Mouse (Mus musculus) liver, embryonic 12.5 days (tissue): ENCODE data around the gene Spats2l. TPM values are rescaled to one million over a fixed set of nuclear protein-coding genes. Genes with fewer than 3 reads are reported as not detected.

Experiments used
- ATAC-seq: fragments of 200-750 bp; cut with Nextera tagmentation; 2 replicates; pipeline ENCODE4 v1.8.0; 2017; ENCODE audit warnings: moderate number of reproducible peaks, mild to moderate bottlenecking, moderate library complexity
- H3K27ac ChIP-seq: fragments of 300-500 bp; sonication (generic); 2 replicates; pipeline ENCODE4 v1.5.1; 2016; ENCODE audit warnings: mild to moderate bottlenecking
- H3K27me3 ChIP-seq: fragments of 300-500 bp; sonication (generic); replicated peaks from 2 replicates; pipeline ENCODE4 v1.6.1; 2016; ENCODE audit warnings: mild to moderate bottlenecking, moderate library complexity
- H3K36me3 ChIP-seq: fragments of 300-500 bp; sonication (generic); 2 replicates; pipeline ENCODE4 v1.6.1; 2016; ENCODE audit warnings: mild to moderate bottlenecking, moderate library complexity
- H3K4me1 ChIP-seq: fragments of 300-500 bp; sonication (generic); 2 replicates; pipeline ENCODE4 v1.6.1; 2016
- H3K4me2 ChIP-seq: fragments of 300-500 bp; sonication (generic); 2 replicates; pipeline ENCODE4 v1.6.1; 2016; ENCODE audit warnings: mild to moderate bottlenecking, moderate library complexity
- H3K4me3 ChIP-seq: fragments of 300-500 bp; sonication (generic); 2 replicates; pipeline ENCODE4 v1.5.1; 2016; ENCODE audit warnings: mild to moderate bottlenecking, moderate library complexity
- H3K9ac ChIP-seq: fragments of 300-500 bp; sonication (generic); 2 replicates; pipeline ENCODE4 v1.6.1; 2016; ENCODE audit warnings: mild to moderate bottlenecking, moderate library complexity
- H3K9me3 ChIP-seq: fragments of 300-500 bp; sonication (generic); replicated peaks from 2 replicates; pipeline ENCODE4 v1.6.1; 2016; ENCODE audit warnings: mild to moderate bottlenecking, moderate library complexity
- WGBS: fragments of 180-500 bp; shearing (Covaris S2); methylation state at CpG from one replicate; pipeline ENCODE4 v1.1.7; 2016; ENCODE audit not compliant: insufficient replicate concordance; 5-methylcytosine and 5-hydroxymethylcytosine counted together
- polyA plus RNA-seq: library from polyadenylated mRNA; unstranded; fragments of >200 nt; fragmentation: Nextera tagmentation; extraction: Ambion mirVana; gene quantifications from 2 replicates; pipeline ENCODE4 v1.2.1, GENCODE M21; 2016

The Spats2l gene
- polyA plus RNA-seq, 1 experiment from 2014 or later = 12.5 TPM

- no peaks in the 10 kb centered on the region for H3K36me3 ChIP-seq
- H3K9ac ChIP-seq = no peak overlapping the region
- ATAC-seq = no peak
- H3K4me3 ChIP-seq = no peak overlapping the region
- H3K4me1 ChIP-seq = no peaks in the 10 kb centered on the region
- 64% methylated on average over 3 of the region's 3 CpGs for WGBS
- H3K27ac ChIP-seq = no peak overlapping the region
- no peaks in the 10 kb centered on the region for H3K27me3 ChIP-seq
- H3K9me3 ChIP-seq = no peaks in the 10 kb centered on the region
- no peak overlapping the region for H3K4me2 ChIP-seq
Observed at GRCm38 (mm10) chr1:57872006-57872405, 98.0 kb downstream of the Spats2l start.

DNA sequence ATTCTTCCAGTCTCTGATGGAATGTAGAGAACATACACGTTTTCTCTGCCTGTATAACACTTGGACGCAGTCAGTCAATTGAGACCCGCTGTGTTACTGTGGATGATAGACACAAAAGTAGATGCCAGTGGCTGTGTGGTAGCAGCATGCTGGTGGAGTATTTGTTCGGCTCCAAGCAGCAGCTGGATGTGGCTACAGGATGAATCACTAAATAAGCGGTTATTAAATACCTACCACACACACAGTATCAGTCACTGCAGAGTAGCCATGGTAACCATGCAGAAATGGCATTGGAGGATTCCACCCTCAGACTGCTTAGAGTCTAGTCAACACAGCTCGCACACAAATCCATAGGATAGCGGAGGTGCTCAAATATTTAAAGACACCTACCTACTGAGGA, 100.0 kb downstream of the Spats2l start:
- H3K4me3 ChIP-seq = no peak overlapping the region
- H3K9me3 ChIP-seq = no peaks in the 10 kb centered on the region
- no peak overlapping the region for H3K4me2 ChIP-seq
- WGBS = 75% methylated on average over 7 of the region's 7 CpGs
- no peaks in the 10 kb centered on the region for H3K27me3 ChIP-seq
- no peaks in the 10 kb centered on the region for H3K4me1 ChIP-seq
- H3K9ac ChIP-seq = no peak overlapping the region
- ATAC-seq = no peak
- no peak overlapping the region for H3K27ac ChIP-seq
- no peaks in the 10 kb centered on the region for H3K36me3 ChIP-seq

DNA sequence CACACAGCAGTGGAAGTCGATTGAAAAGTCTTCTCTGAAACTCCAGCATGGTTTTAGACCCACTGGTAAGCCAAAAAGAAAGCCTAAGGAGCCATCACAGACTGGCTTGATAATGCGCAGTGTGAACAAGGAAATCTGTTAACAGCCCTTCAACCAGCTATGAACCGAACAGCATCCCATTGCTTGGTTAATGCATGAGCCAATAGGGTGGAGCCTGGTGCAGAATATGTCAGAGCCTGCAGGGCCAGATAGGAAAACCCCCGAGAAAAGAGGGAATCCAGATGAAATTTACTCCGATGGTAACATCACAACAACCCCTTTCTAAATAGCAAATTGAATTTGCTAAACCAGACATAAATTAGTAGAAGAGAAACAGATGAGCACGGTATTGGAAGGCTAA, 101.1 kb downstream of the Spats2l start:
- no peaks in the 10 kb centered on the region for H3K9me3 ChIP-seq
- WGBS = 58% methylated on average over 6 of the region's 6 CpGs
- H3K4me2 ChIP-seq = no peak overlapping the region
- no peak overlapping the region for H3K4me3 ChIP-seq
- H3K4me1 ChIP-seq = no peaks in the 10 kb centered on the region
- ATAC-seq = no peak
- no peak overlapping the region for H3K9ac ChIP-seq
- H3K27ac ChIP-seq = no peak overlapping the region
- no peaks in the 10 kb centered on the region for H3K36me3 ChIP-seq
- H3K27me3 ChIP-seq = no peaks in the 10 kb centered on the region

DNA sequence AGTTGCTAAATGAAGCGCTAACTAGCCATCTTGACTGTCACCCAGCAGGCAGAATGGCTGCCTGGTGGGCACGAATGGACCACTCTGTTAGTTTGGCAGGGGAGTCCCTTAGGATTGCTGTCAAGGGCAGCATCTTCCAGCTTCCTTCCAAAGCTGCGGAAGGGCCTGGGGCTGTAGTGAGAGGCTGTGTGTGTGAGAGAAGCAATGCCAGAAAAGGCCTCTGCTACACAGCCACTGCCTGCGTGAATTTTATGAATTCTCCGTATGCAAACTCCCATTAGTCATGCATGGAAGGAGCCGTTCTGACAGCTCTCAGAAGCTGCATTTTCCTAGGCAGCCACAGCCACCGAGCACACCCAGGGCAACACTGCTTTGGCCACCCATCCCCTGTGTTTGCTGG, 101.5 kb downstream of the Spats2l start:
- H3K4me2 ChIP-seq = no peak overlapping the region
- H3K27ac ChIP-seq = no peak overlapping the region
- no peak overlapping the region for H3K4me3 ChIP-seq
- WGBS = 65% methylated on average over 7 of the region's 7 CpGs
- H3K27me3 ChIP-seq = no peaks in the 10 kb centered on the region
- H3K9me3 ChIP-seq = no peaks in the 10 kb centered on the region
- H3K4me1 ChIP-seq = no peaks in the 10 kb centered on the region
- H3K9ac ChIP-seq = no peak overlapping the region
- ATAC-seq = no peak
- H3K36me3 ChIP-seq = no peaks in the 10 kb centered on the region

GRCm38 (mm10) chr1:57878957-57879356, 105.0 kb downstream of the Spats2l start:
- H3K36me3 ChIP-seq = no peaks in the 10 kb centered on the region
- no peak for ATAC-seq

DNA sequence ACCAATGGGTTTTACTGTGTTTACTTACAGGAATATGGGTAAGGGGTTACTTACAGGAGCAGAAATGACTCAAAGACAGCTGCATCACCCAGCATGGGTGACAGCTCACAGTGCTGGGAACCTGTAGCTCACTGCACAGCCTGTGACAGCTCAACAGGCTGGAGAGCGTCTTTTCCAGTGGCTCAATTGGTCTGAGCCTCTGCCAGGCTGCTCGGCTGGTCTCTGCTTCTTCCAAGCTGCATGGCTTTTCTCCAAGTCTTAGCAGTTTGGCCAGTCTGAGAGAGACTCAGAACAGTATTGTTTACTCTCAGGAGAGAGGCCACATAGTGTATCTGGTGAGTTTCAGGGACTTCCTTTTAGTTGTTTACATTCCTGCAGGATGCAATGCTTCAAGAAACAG, 110.9 kb downstream of the Spats2l start:
- Histone ChIP-seq H3K4me3 (no peak overlapping the region), H3K27me3 (no peaks in the 10 kb centered on the region), H3K27ac (no peak overlapping the region), H3K4me2 (no peak overlapping the region), H3K4me1 (no peaks in the 10 kb centered on the region), H3K9me3 (no peaks in the 10 kb centered on the region), H3K36me3 (no peaks in the 10 kb centered on the region), H3K9ac (no peak overlapping the region)
- ATAC-seq = no peak
- 63% methylated on average over 2 of the region's 2 CpGs for WGBS

More at GRCm38 (mm10) chr1:57878957-57879356, 105.0 kb downstream of the Spats2l start:
- H3K4me3 ChIP-seq = no peak overlapping the region
- H3K4me1 ChIP-seq = no peaks in the 10 kb centered on the region
- no peak overlapping the region for H3K9ac ChIP-seq
- no peaks in the 10 kb centered on the region for H3K27me3 ChIP-seq
- WGBS = 66% methylated on average over 6 of the region's 6 CpGs
- no peak overlapping the region for H3K4me2 ChIP-seq
- H3K27ac ChIP-seq = no peak overlapping the region
- no peaks in the 10 kb centered on the region for H3K9me3 ChIP-seq

GRCm38 (mm10) chr1:57889803-57890202, 115.8 kb downstream of the Spats2l start:
- Histone ChIP-seq H3K27ac (no peak overlapping the region), H3K9ac (no peak overlapping the region), H3K36me3 (no peaks in the 10 kb centered on the region), H3K9me3 (no peaks in the 10 kb centered on the region), H3K4me2 (no peak overlapping the region), H3K4me3 (no peak overlapping the region), H3K4me1 (no peaks in the 10 kb centered on the region), H3K27me3 (no peaks in the 10 kb centered on the region)
- WGBS = 43% methylated on average over 5 of the region's 5 CpGs
- ATAC-seq = no peak

GRCm38 (mm10) chr1:57890259-57890902, 116.4 kb downstream of the Spats2l start:
- Histone ChIP-seq H3K36me3 (no peaks in the 10 kb centered on the region), H3K4me1 (no peaks in the 10 kb centered on the region), H3K9me3 (no peaks in the 10 kb centered on the region), H3K4me3 (no peak overlapping the region), H3K4me2 (no peak overlapping the region), H3K9ac (no peak overlapping the region), H3K27ac (no peak overlapping the region), H3K27me3 (no peaks in the 10 kb centered on the region)
- 42% methylated on average over 5 of the region's 5 CpGs for WGBS
- no peak for ATAC-seq

DNA sequence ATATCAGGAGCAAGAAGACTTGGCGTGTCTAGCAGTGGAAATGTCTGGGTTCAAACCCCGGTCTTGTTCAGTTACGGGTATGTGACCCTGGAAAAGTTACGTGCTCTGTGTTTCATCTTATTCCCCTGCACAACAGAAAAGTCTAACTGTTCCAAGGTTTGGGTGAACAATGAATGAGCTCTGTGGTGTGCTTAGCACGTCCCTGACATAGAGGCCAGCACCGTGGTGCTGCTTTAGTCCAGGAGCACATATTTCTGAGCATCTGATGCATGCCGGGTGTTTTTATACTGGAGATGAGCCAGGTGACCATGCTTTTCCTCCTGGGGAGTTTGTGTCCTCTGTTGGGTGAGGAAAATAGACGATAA, 116.9 kb downstream of the Spats2l start:
- no peak for ATAC-seq
- no peaks in the 10 kb centered on the region for H3K4me1 ChIP-seq
- no peaks in the 10 kb centered on the region for H3K27me3 ChIP-seq
- no peak overlapping the region for H3K9ac ChIP-seq
- H3K4me2 ChIP-seq = no peak overlapping the region
- no peak overlapping the region for H3K27ac ChIP-seq
- H3K4me3 ChIP-seq = no peak overlapping the region
- H3K36me3 ChIP-seq = no peaks in the 10 kb centered on the region
- H3K9me3 ChIP-seq = no peaks in the 10 kb centered on the region
- WGBS = 68% methylated on average over 8 of the region's 8 CpGs

- no peaks in the 10 kb centered on the region for H3K27me3 ChIP-seq
- H3K36me3 ChIP-seq = no peaks in the 10 kb centered on the region
- H3K27ac ChIP-seq = no peak overlapping the region
- 72% methylated on average over 3 of the region's 3 CpGs for WGBS
- H3K4me2 ChIP-seq = no peak overlapping the region
- no peaks in the 10 kb centered on the region for H3K4me1 ChIP-seq
- no peak overlapping the region for H3K4me3 ChIP-seq
- no peak overlapping the region for H3K9ac ChIP-seq
- no peaks in the 10 kb centered on the region for H3K9me3 ChIP-seq
- no peak for ATAC-seq
Observed at GRCm38 (mm10) chr1:57901494-57901893, 127.5 kb downstream of the Spats2l start.

GRCm38 (mm10) chr1:57903793-57904192, 129.8 kb downstream of the Spats2l start:
- Histone ChIP-seq H3K9me3 (no peaks in the 10 kb centered on the region), H3K4me3 (no peak overlapping the region), H3K27ac (no peak overlapping the region), H3K4me2 (no peak overlapping the region), H3K27me3 (no peaks in the 10 kb centered on the region), H3K9ac (no peak overlapping the region), H3K36me3 (no peaks in the 10 kb centered on the region), H3K4me1 (no peaks in the 10 kb centered on the region)
- ATAC-seq = no peak
- whole genome bisulfite sequencing = 67% methylated on average over 7 of the region's 7 CpGs

DNA sequence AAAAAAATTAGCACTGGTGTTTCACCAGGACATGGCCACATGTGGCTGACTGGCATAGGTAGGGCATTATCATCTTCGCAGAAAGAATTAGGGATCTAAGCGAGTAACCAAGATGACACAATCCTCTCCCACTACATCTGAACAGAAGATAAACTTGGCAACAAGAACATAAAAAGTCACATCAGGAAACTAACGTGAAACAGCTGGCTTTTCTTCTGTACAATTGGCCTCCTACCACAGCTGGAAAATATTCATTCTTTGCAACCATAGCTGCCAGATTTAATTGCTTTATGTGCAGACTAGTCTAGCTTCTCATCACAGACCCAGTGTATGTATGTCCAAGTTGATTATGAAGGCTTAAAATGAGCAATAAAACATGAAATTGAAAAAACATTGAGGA, 131.9 kb downstream of the Spats2l start:
- Histone ChIP-seq H3K27me3 (no peaks in the 10 kb centered on the region), H3K9ac (no peak overlapping the region), H3K4me2 (no peak overlapping the region), H3K27ac (no peak overlapping the region), H3K9me3 (no peaks in the 10 kb centered on the region), H3K4me1 (no peaks in the 10 kb centered on the region), H3K36me3 (no peaks in the 10 kb centered on the region), H3K4me3 (no peak overlapping the region)
- WGBS = 63% methylated on average over 3 of the region's 3 CpGs
- no peak for ATAC-seq

GRCm38 (mm10) chr1:57906312-57906711, 132.3 kb downstream of the Spats2l start:
- no peak overlapping the region for H3K27ac ChIP-seq
- H3K4me3 ChIP-seq = no peak overlapping the region
- no peak for ATAC-seq
- H3K36me3 ChIP-seq = no peaks in the 10 kb centered on the region
- H3K27me3 ChIP-seq = no peaks in the 10 kb centered on the region
- H3K4me1 ChIP-seq = no peaks in the 10 kb centered on the region
- no peak overlapping the region for H3K9ac ChIP-seq
- no peak overlapping the region for H3K4me2 ChIP-seq
- no peaks in the 10 kb centered on the region for H3K9me3 ChIP-seq
